Mouse (Mus musculus) MEL (cell line): ENCODE results near the gene Zscan2. TPM values are rescaled to one million over a fixed set of nuclear protein-coding genes. Genes with fewer than 3 reads are reported as not detected.

Experiments
- DNase-seq: peaks from one replicate; pipeline ENCODE4 v3.0.0; 2011; ENCODE audit warnings: low read depth, low spot score
- H3K27ac ChIP-seq: 2 replicates; pipeline ENCODE4 v1.5.1; 2012; ENCODE audit warnings: low read depth, mild to moderate bottlenecking, control low read depth, low read length, moderate library complexity; ENCODE audit not compliant: control insufficient read depth
- H3K27me3 ChIP-seq, 2 experiments: fragments of 150-350 bp in 1 of 2; sonication (generic) in 1 of 2; 2 replicates each; pipeline ENCODE4 v1.6.1; 2012; ENCODE audit warnings: low read length in 2 of 2, mild to moderate bottlenecking in 2 of 2, improper control_type of control experiment in 1 of 2, moderate library complexity in 1 of 2; ENCODE audit not compliant: insufficient read depth in 2 of 2, control insufficient read depth in 1 of 2
- H3K36me3 ChIP-seq, 2 experiments: 2 replicates each; pipeline ENCODE4 v1.6.1; 2012 to 2014; ENCODE audit warnings: low read length in 2 of 2, improper control_type of control experiment in 1 of 2, inconsistent platforms in 1 of 2, mild to moderate bottlenecking in 1 of 2; ENCODE audit not compliant: insufficient read depth in 2 of 2, control insufficient read depth in 1 of 2
- H3K4me1 ChIP-seq, 2 experiments: fragments of 150-350 bp in 1 of 2; sonication (generic) in 1 of 2; 2 replicates each; pipeline ENCODE4 v1.6.1; 2012; ENCODE audit warnings: low read length in 2 of 2, improper control_type of control experiment in 1 of 2, mild to moderate bottlenecking in 1 of 2; ENCODE audit not compliant: insufficient read depth in 2 of 2, control insufficient read depth in 1 of 2
- H3K4me3 ChIP-seq, 2 experiments: fragments of 150-350 bp in 1 of 2; sonication (generic) in 1 of 2; 2 replicates each; pipeline ENCODE4 v1.5.1; 2012; ENCODE audit warnings: low read depth in 2 of 2, low read length in 2 of 2, mild to moderate bottlenecking in 2 of 2, moderate library complexity in 2 of 2, control low read depth in 1 of 2, improper control_type of control experiment in 1 of 2; ENCODE audit not compliant: control insufficient read depth in 1 of 2, insufficient read depth in 1 of 2
- H3K79me2 ChIP-seq: 2 replicates; pipeline ENCODE4 v1.6.1; 2012; ENCODE audit warnings: mild to moderate bottlenecking, low read length, moderate library complexity; ENCODE audit not compliant: control insufficient read depth, poor library complexity, insufficient read depth
- H3K9ac ChIP-seq: 2 replicates; pipeline ENCODE4 v1.6.1; 2012; ENCODE audit warnings: low read depth, mild to moderate bottlenecking, control low read depth, low read length, moderate library complexity; ENCODE audit not compliant: control insufficient read depth, poor library complexity, severe bottlenecking
- H3K9me3 ChIP-seq: fragments of 150-350 bp; sonication (generic); replicated peaks from 2 replicates; pipeline ENCODE4 v1.6.1; 2012; ENCODE audit warnings: mild to moderate bottlenecking, low read length, improper control_type of control experiment, moderate library complexity; ENCODE audit not compliant: insufficient read depth
- CHD1 ChIP-seq: IDR thresholded peaks from 2 replicates; pipeline ENCODE4 v1.6.1; 2012; ENCODE audit warnings: low read depth, mild to moderate bottlenecking, inconsistent platforms, low read length, improper control_type of control experiment
- CHD2 ChIP-seq: IDR thresholded peaks from 2 replicates; pipeline ENCODE4 v1.6.1; 2011; ENCODE audit warnings: low read length, improper control_type of control experiment
- CTCF ChIP-seq, 3 experiments: IDR thresholded peaks in 2 of 3; conservative IDR thresholded peaks in 1 of 3; 2 replicates each; pipeline ENCODE4 v1.5.1; 2011 to 2012; ENCODE audit warnings: low read length in 3 of 3, low read depth in 2 of 3, mild to moderate bottlenecking in 2 of 3, improper control_type of control experiment in 1 of 3, inconsistent platforms in 1 of 3, mixed read lengths in 1 of 3, moderate library complexity in 1 of 3; ENCODE audit not compliant: control insufficient read depth in 1 of 3, insufficient read depth in 1 of 3, poor library complexity in 1 of 3, severe bottlenecking in 1 of 3
- E2F4 ChIP-seq: IDR thresholded peaks from 2 replicates; pipeline ENCODE4 v1.6.1; 2011; ENCODE audit warnings: low read depth, low read length, improper control_type of control experiment, borderline replicate concordance
- EP300 ChIP-seq, 2 experiments: IDR thresholded peaks; 2 replicates each; pipeline ENCODE4 v1.6.1; 2011; ENCODE audit warnings: improper control_type of control experiment in 2 of 2, low read length in 2 of 2, low read depth in 1 of 2, mild to moderate bottlenecking in 1 of 2
- ETS1 ChIP-seq: IDR thresholded peaks from 2 replicates; pipeline ENCODE4 v1.6.1; 2012; ENCODE audit warnings: low read depth, mild to moderate bottlenecking, inconsistent platforms, low read length, improper control_type of control experiment, moderate library complexity
- GABPA ChIP-seq: IDR thresholded peaks from 2 replicates; pipeline ENCODE4 v1.6.1; 2012; ENCODE audit warnings: low read depth, mild to moderate bottlenecking, inconsistent platforms, low read length, improper control_type of control experiment, moderate library complexity
- GATA1 ChIP-seq: IDR thresholded peaks from 2 replicates; pipeline ENCODE4 v1.6.1; 2011; ENCODE audit warnings: low read depth, low read length, improper control_type of control experiment
- HCFC1 ChIP-seq: IDR thresholded peaks from 2 replicates; pipeline ENCODE4 v1.6.1; 2012; ENCODE audit warnings: low read depth, mild to moderate bottlenecking, inconsistent platforms, low read length, improper control_type of control experiment, moderate library complexity
- MAFK ChIP-seq: IDR thresholded peaks from 2 replicates; pipeline ENCODE4 v1.6.1; 2011; ENCODE audit warnings: low read depth, mild to moderate bottlenecking, low read length, improper control_type of control experiment, borderline replicate concordance
- MXI1 ChIP-seq: IDR thresholded peaks from 2 replicates; pipeline ENCODE4 v1.6.1; 2011; ENCODE audit warnings: mild to moderate bottlenecking, low read depth, low read length, improper control_type of control experiment
- MYB ChIP-seq: IDR thresholded peaks from 2 replicates; pipeline ENCODE4 v1.6.1; 2011; ENCODE audit warnings: mild to moderate bottlenecking, low read depth, low read length, improper control_type of control experiment
- MYC ChIP-seq: IDR thresholded peaks from 2 replicates; pipeline ENCODE4 v1.6.1; 2011; ENCODE audit warnings: low read depth, mild to moderate bottlenecking, low read length, improper control_type of control experiment, moderate library complexity
- NELFE ChIP-seq: IDR thresholded peaks from 2 replicates; pipeline ENCODE4 v1.6.1; 2011; ENCODE audit warnings: low read depth, low read length, improper control_type of control experiment
- NRF1 ChIP-seq: IDR thresholded peaks from 2 replicates; pipeline ENCODE4 v1.6.1; 2014; ENCODE audit warnings: low read depth, mild to moderate bottlenecking, inconsistent platforms, low read length, improper control_type of control experiment, moderate library complexity; ENCODE audit not compliant: poor library complexity, insufficient read depth, severe bottlenecking
- POLR2AphosphoS2 ChIP-seq: IDR thresholded peaks from 2 replicates; pipeline ENCODE4 v1.6.1; 2011; ENCODE audit warnings: low read length, improper control_type of control experiment
- SMC3 ChIP-seq: IDR thresholded peaks from 2 replicates; pipeline ENCODE4 v1.6.1; 2011; ENCODE audit warnings: low read depth, low read length, improper control_type of control experiment
- TBP ChIP-seq: IDR thresholded peaks from 2 replicates; pipeline ENCODE4 v1.8.0; 2011; ENCODE audit warnings: low read depth, low read length, improper control_type of control experiment
- USF2 ChIP-seq, 2 experiments: IDR thresholded peaks; 2 replicates each; pipeline ENCODE4 v1.6.1; 2011 to 2012; ENCODE audit warnings: improper control_type of control experiment in 2 of 2, low read length in 2 of 2, borderline replicate concordance in 1 of 2, inconsistent platforms in 1 of 2, low read depth in 1 of 2, mild to moderate bottlenecking in 1 of 2; ENCODE audit not compliant: insufficient read depth in 1 of 2
- ZC3H11A ChIP-seq: IDR thresholded peaks from 2 replicates; pipeline ENCODE4 v1.6.1; 2012; ENCODE audit warnings: low read depth, mild to moderate bottlenecking, inconsistent platforms, low read length, improper control_type of control experiment
- ZKSCAN1 ChIP-seq: IDR thresholded peaks from 2 replicates; pipeline ENCODE4 v1.6.1; 2012; ENCODE audit warnings: low read depth, mild to moderate bottlenecking, inconsistent platforms, low read length, improper control_type of control experiment, moderate library complexity
- polyA plus RNA-seq, 2 experiments: library from polyadenylated mRNA; stranded (reverse) in 1 of 2; unstranded in 1 of 2; fragments of >175 nt in 1 of 2; fragments of >200 nt in 1 of 2; gene quantifications; 2 replicates each; pipeline versions ENCODE4 v1.2.1 to v1.2.4; 2012; ENCODE audit warnings: low replicate concordance in 2 of 2, low read depth in 1 of 2; ENCODE audit not compliant: insufficient read length in 2 of 2, insufficient read depth in 1 of 2, missing spikeins in 1 of 2
- total RNA-seq: library from RNA; depleted of rRNA; stranded (reverse); fragments of 300-350 nt; gene quantifications from 2 replicates; pipeline ENCODE4 v1.2.3, GENCODE M21; 2012

The Zscan2 gene
- total and polyA plus RNA-seq, 3 experiments, result 1.2 to 2.4 TPM; not detected in 1

DNA sequence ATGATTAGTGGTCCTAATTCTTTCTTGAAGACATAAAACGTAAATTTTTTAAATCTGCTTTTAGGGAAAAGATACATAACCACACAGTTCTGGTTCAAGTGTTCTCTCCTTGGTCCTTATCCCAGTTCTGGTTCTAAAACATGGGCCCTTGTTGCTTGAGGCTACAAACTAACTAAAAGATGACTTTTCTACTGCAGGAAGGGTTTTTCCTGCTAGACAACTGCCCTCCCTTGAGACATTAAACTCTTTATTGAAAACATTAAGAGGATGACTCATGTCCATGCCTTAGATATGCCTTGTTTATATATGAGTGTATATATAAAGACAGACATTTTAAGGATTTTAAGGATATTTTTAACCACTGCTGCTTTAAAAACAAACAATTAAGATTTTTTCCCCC is 17.5 kb upstream of the Zscan2 start:
- Histone ChIP-seq H3K79me2 (no peaks in the 10 kb centered on the region), H3K27ac (no peak overlapping the region), H3K4me3 (no peak overlapping the region), H3K9me3 (no peaks in the 10 kb centered on the region), H3K9ac (no peak overlapping the region), H3K4me1 (peaks cover 5 to 19% of the 10 kb centered on the region in 2 experiments), H3K27me3 (no peaks in the 10 kb centered on the region), H3K36me3 (peaks cover 0 to 12% of the 10 kb centered on the region in 2 experiments; a peak in 2 of 4 replicates)
- no peak for TF ChIP-seq CHD2
- TF ChIP-seq MYC, result no peak
- no peak for TF ChIP-seq EP300 (IDR thresholded peaks at IDR 0.05; ENCODE audit: low read depth in 1 of 2, low read length in 2 of 2)
- no peak for TF ChIP-seq POLR2AphosphoS2
- TF ChIP-seq ZC3H11A, result no peak
- TF ChIP-seq CTCF (IDR thresholded peaks at IDR 0.05 in 2 of 3, conservative IDR thresholded peaks at IDR 0.05 in 1 of 3; ENCODE audit: control insufficient read depth in 1 of 3, insufficient read depth in 1 of 3, low read depth in 2 of 3, low read length in 3 of 3, poor library complexity in 1 of 3, severe bottlenecking in 1 of 3), result no peak
- TF ChIP-seq MAFK, result no peak
- TF ChIP-seq ETS1, result no peak
- TF ChIP-seq NELFE, result no peak
- no peak for TF ChIP-seq ZKSCAN1
- no peak for TF ChIP-seq MXI1
- no peak for TF ChIP-seq SMC3
- TF ChIP-seq NRF1, result no peak
- no peak for TF ChIP-seq CHD1
- no peak for TF ChIP-seq E2F4
- no peak for TF ChIP-seq GATA1
- TF ChIP-seq TBP, result no peak
- no peak for DNase-seq

DNA sequence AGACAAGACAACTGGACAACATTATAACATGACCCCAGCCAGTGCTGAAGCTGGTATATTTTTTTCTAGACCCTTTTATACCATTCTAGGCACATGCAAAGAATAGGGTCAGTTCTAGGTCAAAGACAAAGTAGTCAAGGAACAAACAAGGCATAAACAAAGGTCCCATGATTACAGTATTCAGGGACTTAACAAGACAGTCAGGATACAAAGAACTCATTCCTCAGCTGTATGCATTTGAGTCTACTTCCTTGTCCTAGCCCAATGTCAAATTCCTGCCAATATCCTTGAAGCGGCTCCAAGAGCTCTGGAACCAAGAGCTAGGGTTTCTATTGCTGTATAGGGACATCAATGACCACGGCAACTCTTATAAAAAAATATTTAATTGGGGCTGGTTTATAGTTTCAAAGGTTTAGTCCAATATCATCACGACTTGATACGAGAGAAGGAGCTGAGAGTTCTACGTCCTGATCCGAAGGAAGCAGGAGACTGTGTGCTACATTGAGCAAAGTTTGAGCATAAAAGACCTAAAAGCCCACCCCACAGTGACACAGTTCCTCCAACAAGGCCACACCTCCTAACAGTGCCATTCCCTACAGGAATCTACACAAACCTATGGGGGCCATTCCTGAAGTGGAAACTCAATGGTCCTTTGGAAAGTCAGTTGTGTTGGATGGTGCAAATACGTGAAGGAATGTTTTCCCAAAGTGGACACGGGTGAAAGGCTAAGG is 16.6 kb upstream of the Zscan2 start:
- H3K79me2 ChIP-seq, result no peaks in the 10 kb centered on the region
- TF ChIP-seq MYB, result no peak
- TF ChIP-seq HCFC1, result no peak
- TF ChIP-seq USF2 (IDR thresholded peaks at IDR 0.05; ENCODE audit: borderline replicate concordance in 1 of 2, insufficient read depth in 1 of 2, low read depth in 1 of 2, low read length in 2 of 2), result no peak
- TF ChIP-seq GABPA, result no peak
- TF ChIP-seq, all 39 proteins: peak for 0
- Histone ChIP-seq H3K4me3 (no peak overlapping the region), H3K4me1 (peaks cover 5 to 20% of the 10 kb centered on the region in 2 experiments), H3K9me3 (no peaks in the 10 kb centered on the region), H3K9ac (no peak overlapping the region), H3K27ac (no peak overlapping the region), H3K27me3 (no peaks in the 10 kb centered on the region), H3K36me3 (peaks cover 0 to 13% of the 10 kb centered on the region in 2 experiments; a peak in 2 of 4 replicates)
- DNase-seq, result no peak
